Mouse (Mus musculus) C2C12 (cell line): ENCODE measurements around the gene Ntrk2.

Experiments used
- CEBPB ChIP-seq: IDR thresholded peaks from one replicate; pipeline ENCODE4 v1.6.1; 2011; ENCODE audit warnings: low read depth, mild to moderate bottlenecking, control low read depth, moderate library complexity
- CTCF ChIP-seq: IDR thresholded peaks from one replicate; pipeline ENCODE4 v1.5.1; 2011; ENCODE audit not compliant: control insufficient read depth, insufficient read depth, insufficient read length

DNA sequence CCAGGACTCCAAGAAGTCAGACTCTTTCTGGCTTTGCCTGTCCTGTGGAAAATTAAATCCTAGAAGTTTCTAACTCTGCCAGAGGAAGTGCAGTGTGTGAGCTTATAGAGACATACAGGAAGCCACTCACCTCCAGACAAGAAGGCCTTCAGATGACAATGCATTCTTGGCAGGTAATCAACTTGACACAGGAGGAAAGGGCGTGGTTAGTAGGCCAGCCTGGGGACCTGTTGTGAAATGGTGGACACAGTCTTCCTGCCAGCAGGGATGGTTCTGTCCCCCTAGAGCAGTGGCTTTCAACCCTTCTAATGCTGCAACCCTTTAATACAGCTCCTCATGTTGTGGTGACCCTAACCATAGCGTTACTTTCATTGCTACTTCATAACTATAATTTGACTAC lies 191.4 kb downstream of the Ntrk2 start:
- TF ChIP-seq CTCF: no peak
- TF ChIP-seq CEBPB: no peak
